Mouse (Mus musculus) hindbrain, embryonic 10.5 days (tissue): ENCODE data around the gene Map10. TPM values are rescaled to one million over a fixed set of nuclear protein-coding genes. Genes with fewer than 3 reads are reported as not detected.

Source experiments
- DNase-seq: peaks from one replicate; pipeline ENCODE4 v3.0.0-alpha.2; 2017; ENCODE audit warnings: low spot score
- H3K27ac ChIP-seq: fragments of 300-500 bp; sonication (generic); 2 replicates; pipeline ENCODE4 v1.5.1; 2016; ENCODE audit warnings: mild to moderate bottlenecking, moderate library complexity
- H3K27me3 ChIP-seq: fragments of 300-500 bp; sonication (generic); 2 replicates; pipeline ENCODE4 v1.6.1; 2016; ENCODE audit warnings: mild to moderate bottlenecking; ENCODE audit not compliant: poor library complexity, insufficient read depth, severe bottlenecking
- H3K36me3 ChIP-seq: fragments of 300-500 bp; sonication (generic); 2 replicates; pipeline ENCODE4 v1.6.1; 2016; ENCODE audit warnings: mild to moderate bottlenecking, moderate library complexity
- H3K4me1 ChIP-seq: fragments of 300-500 bp; sonication (generic); replicated peaks from 2 replicates; pipeline ENCODE4 v1.6.1; 2016; ENCODE audit warnings: mild to moderate bottlenecking
- H3K4me3 ChIP-seq: fragments of 300-500 bp; sonication (generic); 2 replicates; pipeline ENCODE4 v1.5.1; 2016; ENCODE audit warnings: mild to moderate bottlenecking, moderate library complexity
- H3K9me3 ChIP-seq: fragments of 300-500 bp; sonication (generic); 2 replicates; pipeline ENCODE4 v1.6.1; 2016; ENCODE audit warnings: mild to moderate bottlenecking, moderate library complexity
- WGBS: fragments of 180-500 bp; shearing (Covaris S2); methylation state at CpG from one replicate; pipeline ENCODE4 v1.1.7; 2016; 5-methylcytosine and 5-hydroxymethylcytosine counted together
- polyA plus RNA-seq: library from polyadenylated mRNA; unstranded; fragments of >200 nt; fragmentation: Nextera tagmentation; extraction: Ambion mirVana; gene quantifications from 2 replicates; pipeline ENCODE4 v1.2.1, GENCODE M21; 2016

The Map10 gene
- polyA plus RNA-seq, 1 experiment from 2014 or later = 6.0 TPM

DNA sequence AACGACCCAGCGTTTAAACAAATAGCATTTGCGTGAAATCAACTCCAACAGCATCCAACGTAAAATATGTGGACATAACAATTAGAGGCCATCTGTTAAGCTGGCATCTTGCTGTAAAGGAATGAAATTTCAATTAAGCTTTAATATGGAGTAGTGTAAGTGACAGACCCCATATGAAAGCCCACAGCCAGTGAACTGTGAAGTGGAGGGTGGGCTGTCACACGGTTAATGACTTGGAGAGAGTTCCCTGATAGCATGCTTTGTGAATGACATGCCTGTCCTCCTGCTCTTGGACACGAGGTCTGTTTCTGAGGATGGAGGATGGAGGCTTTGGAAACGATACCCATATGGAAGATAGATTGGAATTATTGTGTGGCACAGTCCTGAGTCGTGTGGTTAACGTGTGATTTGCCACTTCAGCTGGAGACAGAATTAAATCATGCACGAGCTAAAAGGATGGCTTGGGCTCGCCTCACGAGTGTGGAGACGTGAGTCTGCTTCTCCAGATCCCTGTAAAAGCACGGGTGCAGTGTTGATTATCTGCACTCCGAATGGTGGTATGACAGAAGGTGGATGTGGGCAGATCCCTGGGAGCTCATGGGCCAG lies 33.4 kb downstream of the Map10 start:
- no peak for DNase-seq
- Histone ChIP-seq H3K27ac (no peak overlapping the region), H3K27me3 (no peaks in the 10 kb centered on the region), H3K4me1 (peaks cover 7% of the 10 kb centered on the region; the same call in 1 of the 2 replicates), H3K36me3 (no peaks in the 10 kb centered on the region), H3K9me3 (peaks cover 6% of the 10 kb centered on the region; the same call in 1 of the 2 replicates), H3K4me3 (no peak overlapping the region)
- 84% methylated on average over 15 of the region's 15 CpGs for WGBS

DNA sequence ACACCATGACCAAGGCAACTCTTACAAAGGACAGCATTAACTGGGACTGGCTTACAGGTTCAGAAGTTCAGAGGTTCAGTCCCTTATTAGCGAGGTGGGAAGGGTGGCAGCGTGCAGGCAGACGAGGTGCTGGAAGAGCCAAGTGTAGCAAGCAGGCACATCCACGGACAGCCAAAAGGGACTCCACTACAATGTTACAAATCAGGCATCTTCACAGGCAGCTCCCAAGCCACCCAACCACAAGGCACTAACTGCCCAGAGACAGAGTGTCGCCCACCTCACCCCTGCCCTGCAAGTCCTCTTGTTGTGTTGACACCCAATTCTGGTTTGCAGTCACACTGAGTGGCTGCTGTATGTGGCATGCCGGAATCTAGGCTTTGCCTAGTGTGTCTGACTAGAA lies 34.8 kb downstream of the Map10 start:
- no peaks in the 10 kb centered on the region for H3K27me3 ChIP-seq
- no peak overlapping the region for H3K27ac ChIP-seq
- no peak overlapping the region for H3K4me3 ChIP-seq
- no peaks in the 10 kb centered on the region for H3K9me3 ChIP-seq
- WGBS = 88% methylated on average over 6 of the region's 6 CpGs
- no peak for DNase-seq
- H3K36me3 ChIP-seq = no peaks in the 10 kb centered on the region
- H3K4me1 ChIP-seq = peaks cover 7% of the 10 kb centered on the region; the same call in 1 of the 2 replicates

DNA sequence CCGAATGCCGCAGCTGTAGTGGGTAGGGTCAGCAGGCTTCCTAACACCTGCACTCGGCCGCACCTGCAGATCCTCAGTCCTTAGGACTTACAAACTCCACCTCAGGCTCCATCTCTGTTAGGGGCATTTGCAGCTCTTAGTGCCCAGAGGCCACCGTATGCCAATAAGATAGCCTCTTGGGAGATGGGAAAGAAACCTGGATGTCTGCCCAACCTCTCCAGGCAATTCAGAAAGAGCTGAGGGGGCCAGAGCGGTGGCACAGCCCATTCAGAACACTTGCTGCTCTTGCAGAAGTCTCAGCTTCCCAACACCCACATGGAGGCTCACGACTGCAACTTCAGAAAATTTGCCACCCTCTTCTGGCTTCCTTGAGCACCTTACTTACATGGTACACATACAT lies 36.2 kb downstream of the Map10 start:
- no peak for DNase-seq
- Histone ChIP-seq H3K4me3 (no peak overlapping the region), H3K4me1 (0 out of 2 replicates have a peak, but pooled peaks cover 3% of the 10 kb centered on the region), H3K27ac (no peak overlapping the region), H3K36me3 (no peaks in the 10 kb centered on the region), H3K27me3 (no peaks in the 10 kb centered on the region), H3K9me3 (no peaks in the 10 kb centered on the region)
- 86% methylated on average over 7 of the region's 7 CpGs for WGBS

- H3K36me3 ChIP-seq = no peaks in the 10 kb centered on the region
- H3K27ac ChIP-seq = no peak overlapping the region
- H3K4me3 ChIP-seq = no peak overlapping the region
- 89% methylated on average over 5 of the region's 5 CpGs for WGBS
- no peak for DNase-seq
- H3K9me3 ChIP-seq = no peaks in the 10 kb centered on the region
- no peaks in the 10 kb centered on the region for H3K4me1 ChIP-seq
- H3K27me3 ChIP-seq = no peaks in the 10 kb centered on the region
Observed at GRCm38 (mm10) chr8:125709171-125709570, 39.6 kb downstream of the Map10 start.

GRCm38 (mm10) chr8:125711514-125711913 lies 41.9 kb downstream of the Map10 start:
- H3K27ac ChIP-seq = no peak overlapping the region
- no peaks in the 10 kb centered on the region for H3K27me3 ChIP-seq
- H3K9me3 ChIP-seq = no peaks in the 10 kb centered on the region
- 87% methylated on average over 5 of the region's 5 CpGs for WGBS
- DNase-seq = no peak
- H3K36me3 ChIP-seq = no peaks in the 10 kb centered on the region
- H3K4me3 ChIP-seq = no peak overlapping the region
- peaks cover 7% of the 10 kb centered on the region for H3K4me1 ChIP-seq

- H3K27ac ChIP-seq = peak overlapping the region; percentile 56; the same call in 1 of the 2 replicates
- H3K4me1 ChIP-seq = peaks cover 22% of the 10 kb centered on the region
- H3K36me3 ChIP-seq = no peaks in the 10 kb centered on the region
- DNase-seq = no peak
- WGBS = 46% methylated on average over 4 of the region's 4 CpGs
- no peaks in the 10 kb centered on the region for H3K27me3 ChIP-seq
- H3K4me3 ChIP-seq = no peak overlapping the region
- no peaks in the 10 kb centered on the region for H3K9me3 ChIP-seq
Observed at GRCm38 (mm10) chr8:125716211-125716610, 46.6 kb downstream of the Map10 start.

DNA sequence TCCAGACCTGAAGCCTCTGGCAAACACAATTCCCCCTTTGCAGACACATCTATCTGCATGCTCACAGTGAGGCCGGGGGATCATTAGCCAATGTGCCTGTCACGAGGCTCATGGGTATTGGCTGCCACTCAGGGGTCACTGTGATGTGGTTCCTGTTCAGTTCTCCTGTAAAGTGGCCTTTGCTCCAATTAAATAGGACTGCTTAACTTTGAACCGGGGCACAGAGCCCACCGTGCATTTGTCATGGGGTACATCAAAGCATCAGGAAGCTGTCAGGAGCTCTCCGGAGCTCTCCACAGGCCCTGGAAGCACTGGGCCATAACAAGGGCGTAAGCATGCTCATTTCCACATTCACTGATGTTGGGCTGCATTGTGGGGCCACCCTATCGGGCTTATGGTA lies 47.0 kb downstream of the Map10 start:
- no peaks in the 10 kb centered on the region for H3K36me3 ChIP-seq
- no peak overlapping the region for H3K4me3 ChIP-seq
- no peak for DNase-seq
- no peaks in the 10 kb centered on the region for H3K9me3 ChIP-seq
- 41% methylated on average over 7 of the region's 7 CpGs for WGBS
- peak overlapping the region; percentile 56; the same call in 1 of the 2 replicates for H3K27ac ChIP-seq
- H3K4me1 ChIP-seq = peaks cover 22% of the 10 kb centered on the region
- no peaks in the 10 kb centered on the region for H3K27me3 ChIP-seq

DNA sequence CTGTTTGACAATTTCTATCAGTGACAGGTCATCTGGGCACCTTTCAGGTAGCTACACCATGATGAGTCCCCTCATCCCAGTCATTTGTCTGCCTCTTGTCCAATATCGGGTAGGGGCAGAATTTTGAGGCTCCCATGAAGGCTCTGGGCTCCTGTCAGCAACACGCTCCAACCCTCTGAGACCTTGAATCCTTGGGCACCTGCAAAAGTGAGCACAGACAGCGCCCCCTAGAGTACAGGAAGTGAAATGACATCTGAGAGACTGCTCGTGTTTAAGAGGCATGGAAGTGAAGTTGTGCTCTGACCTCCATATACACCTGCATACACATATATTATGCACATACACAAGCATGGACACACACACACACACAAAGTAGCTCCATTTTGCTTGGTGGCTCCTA lies 49.3 kb downstream of the Map10 start:
- Histone ChIP-seq H3K27ac (no peak overlapping the region), H3K9me3 (no peaks in the 10 kb centered on the region), H3K4me1 (peaks cover 22% of the 10 kb centered on the region), H3K27me3 (no peaks in the 10 kb centered on the region), H3K36me3 (no peaks in the 10 kb centered on the region), H3K4me3 (no peak overlapping the region)
- WGBS = 60% methylated on average over 4 of the region's 4 CpGs
- no peak for DNase-seq

- no peak for DNase-seq
- Histone ChIP-seq H3K4me3 (no peak overlapping the region), H3K36me3 (no peaks in the 10 kb centered on the region), H3K9me3 (no peaks in the 10 kb centered on the region), H3K27ac (no peak overlapping the region), H3K27me3 (no peaks in the 10 kb centered on the region), H3K4me1 (peaks cover 7% of the 10 kb centered on the region)
- WGBS = 94% methylated on average over 7 of the region's 7 CpGs
Observed at GRCm38 (mm10) chr8:125722675-125723074, 53.1 kb downstream of the Map10 start.

Other genes starting within 250 kb of the Map10 start
- gene Sipa1l2, start 100.0 kb upstream of the Map10 start, polyA plus RNA-seq = 13.9 and 20.1 TPM in 2 replicates
- gene Ntpcr, start 60.1 kb downstream of the Map10 start, polyA plus RNA-seq = 15.9 and 18.8 TPM in 2 replicates
- 0.39 and 0.52 TPM in 2 replicates for gene Pcnx2, start 228.5 kb downstream of the Map10 start, polyA plus RNA-seq
- gene Map3k21, start 240.6 kb downstream of the Map10 start, polyA plus RNA-seq = 0.02 and 0.03 TPM in 2 replicates